Mouse (Mus musculus) ES-Bruce4 (cell line): ENCODE results near the gene Rabl3. TPM values are rescaled to one million over a fixed set of nuclear protein-coding genes. Genes with fewer than 3 reads are reported as not detected.

ENCODE experiments used
- H3K27ac ChIP-seq: 2 replicates; pipeline ENCODE4 v1.5.1; 2012; ENCODE audit warnings: low read length, inconsistent platforms; ENCODE audit not compliant: insufficient read depth
- H3K27me3 ChIP-seq: 2 replicates; pipeline ENCODE4 v1.6.1; 2012; ENCODE audit warnings: mild to moderate bottlenecking, low read length, inconsistent platforms; ENCODE audit not compliant: control insufficient read depth, poor library complexity, insufficient read depth, severe bottlenecking
- H3K36me3 ChIP-seq: 2 replicates; pipeline ENCODE4 v1.6.1; 2012; ENCODE audit warnings: inconsistent platforms, mild to moderate bottlenecking, low read length, moderate library complexity; ENCODE audit not compliant: control insufficient read depth, poor library complexity, insufficient read depth, severe bottlenecking
- H3K4me1 ChIP-seq: one replicate; pipeline ENCODE4 v1.8.1; 2011; ENCODE audit warnings: low read length; ENCODE audit not compliant: control insufficient read depth, insufficient read depth
- H3K4me3 ChIP-seq: 2 replicates; pipeline ENCODE4 v1.5.1; 2011; ENCODE audit warnings: low read depth, mild to moderate bottlenecking, low read length
- H3K9ac ChIP-seq: 2 replicates; pipeline ENCODE4 v1.6.1; 2012; ENCODE audit warnings: low read depth, mild to moderate bottlenecking, inconsistent platforms; ENCODE audit not compliant: poor library complexity, severe bottlenecking
- H3K9me3 ChIP-seq: replicated peaks from 2 replicates; pipeline ENCODE4 v1.6.1; 2012; ENCODE audit warnings: mild to moderate bottlenecking, low read length, inconsistent platforms; ENCODE audit not compliant: control insufficient read depth, poor library complexity, insufficient read depth, severe bottlenecking
- CTCF ChIP-seq: IDR thresholded peaks from one replicate; pipeline ENCODE4 v1.8.1; 2011; ENCODE audit warnings: low read depth, low read length
- EP300 ChIP-seq: IDR thresholded peaks from 2 replicates; pipeline ENCODE4 v1.6.1; 2011; ENCODE audit warnings: low read depth, low read length; ENCODE audit not compliant: insufficient read depth
- POLR2A ChIP-seq: IDR thresholded peaks from one replicate; pipeline ENCODE4 v1.8.1; 2011; ENCODE audit warnings: low read length; ENCODE audit not compliant: insufficient read depth
- polyA plus RNA-seq: library from polyadenylated mRNA; stranded (reverse); fragments of >200 nt; gene quantifications from 2 replicates; pipeline ENCODE4 v1.2.4, GENCODE M21; 2011; ENCODE audit warnings: low read depth; ENCODE audit not compliant: missing spikeins, insufficient read depth, insufficient read length

Rabl3 gene
- polyA plus RNA-seq, 1 experiment = 21.5 TPM

DNA sequence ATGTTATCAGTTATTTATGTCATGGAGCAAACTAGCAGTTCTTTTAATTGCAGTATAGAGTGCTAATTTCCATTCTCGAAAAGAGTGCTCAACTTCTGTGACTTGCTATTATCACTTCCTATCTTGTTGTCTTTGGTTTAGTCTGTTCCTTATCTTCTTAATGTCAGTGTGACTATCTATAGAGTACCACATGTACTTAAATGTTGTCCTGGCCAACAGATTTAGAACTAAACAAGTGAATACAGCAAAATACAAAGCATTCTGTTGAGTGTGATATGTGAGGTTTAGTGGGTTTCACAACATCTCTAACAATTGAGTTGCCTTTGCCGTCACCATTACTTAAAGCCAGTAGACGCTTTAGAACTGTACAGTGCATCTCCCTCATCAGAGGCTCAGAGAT, 13.1 kb downstream of the Rabl3 start:
- no peaks in the 10 kb centered on the region for H3K27me3 ChIP-seq
- no peaks in the 10 kb centered on the region for H3K4me1 ChIP-seq
- no peaks in the 10 kb centered on the region for H3K9me3 ChIP-seq
- TF ChIP-seq EP300 = no peak
- no peak for TF ChIP-seq POLR2A
- TF ChIP-seq CTCF = no peak
- no peak overlapping the region for H3K4me3 ChIP-seq
- no peaks in the 10 kb centered on the region; the same call in 1 of the 2 replicates for H3K36me3 ChIP-seq
- H3K27ac ChIP-seq = no peak overlapping the region
- H3K9ac ChIP-seq = no peak overlapping the region

- Histone ChIP-seq H3K27ac (no peak overlapping the region), H3K27me3 (no peaks in the 10 kb centered on the region), H3K4me3 (no peak overlapping the region), H3K9me3 (no peaks in the 10 kb centered on the region), H3K4me1 (no peaks in the 10 kb centered on the region), H3K9ac (no peak overlapping the region), H3K36me3 (no peaks in the 10 kb centered on the region)
- no peak for TF ChIP-seq POLR2A
- TF ChIP-seq EP300 = no peak
- no peak for TF ChIP-seq CTCF
These were observed 22.7 kb downstream of the Rabl3 start for GRCm38 (mm10) chr16:37562414-37562813.

- no peak overlapping the region for H3K27ac ChIP-seq
- no peak for TF ChIP-seq EP300
- TF ChIP-seq CTCF = no peak
- no peak for TF ChIP-seq POLR2A
- no peaks in the 10 kb centered on the region for H3K27me3 ChIP-seq
- H3K36me3 ChIP-seq = no peaks in the 10 kb centered on the region
- no peak overlapping the region for H3K9ac ChIP-seq
- no peaks in the 10 kb centered on the region for H3K9me3 ChIP-seq
- no peaks in the 10 kb centered on the region for H3K4me1 ChIP-seq
- H3K4me3 ChIP-seq = no peak overlapping the region
These were observed 23.3 kb downstream of the Rabl3 start for GRCm38 (mm10) chr16:37562961-37563360.

- Histone ChIP-seq H3K9me3 (no peaks in the 10 kb centered on the region), H3K27ac (no peak overlapping the region), H3K4me1 (no peaks in the 10 kb centered on the region), H3K9ac (no peak overlapping the region), H3K36me3 (no peaks in the 10 kb centered on the region), H3K27me3 (no peaks in the 10 kb centered on the region), H3K4me3 (no peak overlapping the region)
- no peak for TF ChIP-seq EP300
- no peak for TF ChIP-seq POLR2A
- TF ChIP-seq CTCF = no peak
These were observed 25.4 kb downstream of the Rabl3 start for GRCm38 (mm10) chr16:37565117-37565516.

- H3K36me3 ChIP-seq = no peaks in the 10 kb centered on the region
- TF ChIP-seq CTCF = no peak
These were observed 26.4 kb downstream of the Rabl3 start for GRCm38 (mm10) chr16:37566107-37566506.

GRCm38 (mm10) chr16:37567113-37568050, 27.7 kb downstream of the Rabl3 start:
- H3K36me3 ChIP-seq = no peaks in the 10 kb centered on the region
- H3K9me3 ChIP-seq = no peaks in the 10 kb centered on the region
- H3K27me3 ChIP-seq = no peaks in the 10 kb centered on the region
- H3K4me1 ChIP-seq = no peaks in the 10 kb centered on the region
- TF ChIP-seq CTCF (no peak), POLR2A (no peak), EP300 (no peak)
- no peak overlapping the region for H3K9ac ChIP-seq
- no peak overlapping the region for H3K27ac ChIP-seq
- H3K4me3 ChIP-seq = no peak overlapping the region

More at GRCm38 (mm10) chr16:37566107-37566506, 26.4 kb downstream of the Rabl3 start:
- Histone ChIP-seq H3K27ac (no peak overlapping the region), H3K9me3 (no peaks in the 10 kb centered on the region), H3K9ac (no peak overlapping the region), H3K4me1 (no peaks in the 10 kb centered on the region), H3K27me3 (no peaks in the 10 kb centered on the region), H3K4me3 (no peak overlapping the region)
